Mouse (Mus musculus) heart, embryonic 16.5 days (tissue): ENCODE measurements around the gene 4930516K23Rik. TPM values are rescaled to one million over a fixed set of nuclear protein-coding genes. Genes with fewer than 3 reads are reported as not detected.

Source experiments
- ATAC-seq: fragments of 200-750 bp; cut with Nextera tagmentation; replicated peaks from 2 replicates; pipeline ENCODE4 v1.8.0; 2017; ENCODE audit warnings: moderate number of reproducible peaks; ENCODE audit not compliant: insufficient read depth, low FRiP score; ENCODE audit errors: extremely low read depth
- H3K27ac ChIP-seq: fragments of 300-500 bp; sonication (generic); 2 replicates; pipeline ENCODE4 v1.5.1; 2014; ENCODE audit warnings: mild to moderate bottlenecking, low read length, control low read depth, moderate library complexity
- H3K27me3 ChIP-seq: fragments of 300-500 bp; sonication (generic); 2 replicates; pipeline ENCODE4 v1.6.1; 2014; ENCODE audit warnings: low read length, mixed read lengths; ENCODE audit not compliant: control insufficient read depth, insufficient read depth
- H3K36me3 ChIP-seq: fragments of 300-500 bp; sonication (generic); 2 replicates; pipeline ENCODE4 v1.6.1; 2014; ENCODE audit not compliant: control insufficient read depth, insufficient read depth
- H3K4me1 ChIP-seq: fragments of 300-500 bp; sonication (generic); 2 replicates; pipeline ENCODE4 v1.6.1; 2014; ENCODE audit warnings: low read length, mixed read lengths; ENCODE audit not compliant: control insufficient read depth, insufficient read depth
- H3K4me2 ChIP-seq: fragments of 300-500 bp; sonication (generic); 2 replicates; pipeline ENCODE4 v1.6.1; 2014; ENCODE audit warnings: low read depth, mild to moderate bottlenecking, control low read depth, low read length
- H3K4me3 ChIP-seq: fragments of 300-500 bp; sonication (generic); 2 replicates; pipeline ENCODE4 v1.5.1; 2014; ENCODE audit warnings: mild to moderate bottlenecking, control low read depth, low read length
- H3K9ac ChIP-seq: fragments of 300-500 bp; sonication (generic); 2 replicates; pipeline ENCODE4 v1.6.1; 2014; ENCODE audit warnings: low read length, control low read depth
- H3K9me3 ChIP-seq: fragments of 300-500 bp; sonication (generic); replicated peaks from 2 replicates; pipeline ENCODE4 v1.6.1; 2016; ENCODE audit warnings: low read length; ENCODE audit not compliant: control insufficient read depth
- WGBS: fragments of 180-500 bp; shearing (Covaris S2); extraction: QIAGEN DNeasy Blood & Tissue Kit; methylation state at CpG from one replicate; pipeline ENCODE4 v1.1.7; 2014; 5-methylcytosine and 5-hydroxymethylcytosine counted together
- polyA plus RNA-seq: library from polyadenylated mRNA; unstranded; fragments of >200 nt; fragmentation: Nextera tagmentation; extraction: Ambion mirVana; gene quantifications from 2 replicates; pipeline ENCODE4 v1.2.1, GENCODE M21; 2015

The 4930516K23Rik gene
- polyA plus RNA-seq, 1 experiment from 2014 or later, result not detected

- Histone ChIP-seq H3K36me3 (no peaks in the 10 kb centered on the region), H3K4me3 (no peak overlapping the region), H3K27me3 (no peaks in the 10 kb centered on the region), H3K4me2 (no peak overlapping the region), H3K27ac (no peak overlapping the region), H3K9me3 (no peaks in the 10 kb centered on the region), H3K4me1 (no peaks in the 10 kb centered on the region), H3K9ac (no peak overlapping the region)
- WGBS, result 67% methylated on average over 3 of the region's 3 CpGs
- no peak for ATAC-seq
Observed at GRCm38 (mm10) chr7:104026978-104027377, 34.3 kb downstream of the 4930516K23Rik start.

- H3K4me1 ChIP-seq, result no peaks in the 10 kb centered on the region
- H3K4me2 ChIP-seq, result no peak within 1 kb of the TSS
- WGBS, result 69% methylated on average over 6 of the region's 6 CpGs
- H3K36me3 ChIP-seq, result no peaks in the 10 kb centered on the region
- no peak within 1 kb of the TSS for H3K4me3 ChIP-seq
- H3K9me3 ChIP-seq, result no peaks in the 10 kb centered on the region
- no peak within 1 kb of the TSS for H3K9ac ChIP-seq
- H3K27me3 ChIP-seq, result no peaks in the 10 kb centered on the region
- ATAC-seq, result no peak
- H3K27ac ChIP-seq, result no peak within 1 kb of the TSS
Observed at GRCm38 (mm10) chr7:104025473-104025872, 35.8 kb downstream of the 4930516K23Rik start, which contains the start of gene Olfr640. Gene Olfr640, minus strand, starts transcription at chr7:104025573.

- no peaks in the 10 kb centered on the region for H3K4me1 ChIP-seq
- H3K27me3 ChIP-seq, result no peaks in the 10 kb centered on the region
- H3K9me3 ChIP-seq, result no peaks in the 10 kb centered on the region
- H3K9ac ChIP-seq, result no peak overlapping the region
- H3K36me3 ChIP-seq, result no peaks in the 10 kb centered on the region
- no peak overlapping the region for H3K4me3 ChIP-seq
- 86% methylated on average over 6 of the region's 6 CpGs for WGBS
- no peak overlapping the region for H3K27ac ChIP-seq
- no peak for ATAC-seq
- no peak overlapping the region for H3K4me2 ChIP-seq
Observed at GRCm38 (mm10) chr7:104021651-104022050, 39.6 kb downstream of the 4930516K23Rik start.

GRCm38 (mm10) chr7:104018953-104019352 lies 42.3 kb downstream of the 4930516K23Rik start:
- Histone ChIP-seq H3K4me2 (no peak overlapping the region), H3K36me3 (no peaks in the 10 kb centered on the region), H3K4me1 (no peaks in the 10 kb centered on the region), H3K9me3 (no peaks in the 10 kb centered on the region), H3K27ac (no peak overlapping the region), H3K9ac (no peak overlapping the region), H3K27me3 (no peaks in the 10 kb centered on the region), H3K4me3 (no peak overlapping the region)
- WGBS, result 79% methylated on average over 1 of the region's 1 CpGs
- ATAC-seq, result no peak

- Histone ChIP-seq H3K27me3 (no peaks in the 10 kb centered on the region), H3K27ac (no peak within 1 kb of the TSS), H3K4me1 (no peaks in the 10 kb centered on the region), H3K9me3 (no peaks in the 10 kb centered on the region), H3K4me3 (no peak within 1 kb of the TSS), H3K9ac (no peak within 1 kb of the TSS), H3K4me2 (no peak within 1 kb of the TSS), H3K36me3 (no peaks in the 10 kb centered on the region)
- no peak for ATAC-seq
Observed at GRCm38 (mm10) chr7:104017203-104017602, 44.0 kb downstream of the 4930516K23Rik start, which contains the start of gene Olfr639. Gene Olfr639, minus strand, starts transcription at chr7:104017303.

Other genes starting within 250 kb of the 4930516K23Rik start
- gene Hbb-bt, start 247.4 kb downstream of the 4930516K23Rik start, polyA plus RNA-seq, result 7,811 and 8,208 TPM in 2 replicates
- 24,611 and 28,119 TPM in 2 replicates for gene Hbb-bs, start 233.3 kb downstream of the 4930516K23Rik start, polyA plus RNA-seq
- not detected in 2 replicates for gene Hbb-bh2, start 220.9 kb downstream of the 4930516K23Rik start, polyA plus RNA-seq
- 2.3 and 2.8 TPM in 2 replicates for gene Hbb-bh1, start 218.3 kb downstream of the 4930516K23Rik start, polyA plus RNA-seq
- gene Hbb-y, start 208.2 kb downstream of the 4930516K23Rik start, polyA plus RNA-seq, result 147 and 172 TPM in 2 replicates
- not detected in 2 replicates for gene Olfr66, start 175.2 kb downstream of the 4930516K23Rik start, polyA plus RNA-seq
- not detected in 2 replicates for gene Olfr64, start 167.0 kb downstream of the 4930516K23Rik start, polyA plus RNA-seq
- gene Olfr65, start 158.0 kb downstream of the 4930516K23Rik start, polyA plus RNA-seq, result not detected in 2 replicates
- not detected in 2 replicates for gene Olfr631, start 132.6 kb downstream of the 4930516K23Rik start, polyA plus RNA-seq
- not detected in 2 replicates for gene Olfr632, start 127.1 kb downstream of the 4930516K23Rik start, polyA plus RNA-seq
- not detected in 2 replicates for gene Olfr633, start 117.0 kb downstream of the 4930516K23Rik start, polyA plus RNA-seq
- not detected in 2 replicates for gene Olfr635, start 90.3 kb downstream of the 4930516K23Rik start, polyA plus RNA-seq
- not detected in 2 replicates for gene Olfr638, start 62.7 kb downstream of the 4930516K23Rik start, polyA plus RNA-seq
- gene Olfr639, start 44.1 kb downstream of the 4930516K23Rik start, polyA plus RNA-seq, result 0.03 TPM in 1 of 2 replicates, not detected in the other
- not detected in 2 replicates for gene Olfr640, start 35.9 kb downstream of the 4930516K23Rik start, polyA plus RNA-seq
- gene Olfr641, start 26.0 kb downstream of the 4930516K23Rik start, polyA plus RNA-seq, result not detected in 2 replicates
- not detected in 2 replicates for gene Olfr642, start 8.8 kb downstream of the 4930516K23Rik start, polyA plus RNA-seq
- not detected in 2 replicates for gene Olfr644, start 10.4 kb upstream of the 4930516K23Rik start, polyA plus RNA-seq
- gene Olfr645, start 24.0 kb upstream of the 4930516K23Rik start, polyA plus RNA-seq, result not detected in 2 replicates
- not detected in 2 replicates for gene Olfr646, start 43.4 kb upstream of the 4930516K23Rik start, polyA plus RNA-seq
- not detected in 2 replicates for gene Ubqln5, start 68.4 kb upstream of the 4930516K23Rik start, polyA plus RNA-seq
- not detected in 2 replicates for gene Olfr643, start 76.0 kb upstream of the 4930516K23Rik start, polyA plus RNA-seq
- gene Ubqln3, start 81.8 kb upstream of the 4930516K23Rik start, polyA plus RNA-seq, result not detected in 2 replicates
- not detected in 2 replicates for gene Ubqlnl, start 89.1 kb upstream of the 4930516K23Rik start, polyA plus RNA-seq
- 0.08 TPM in 1 of 2 replicates, not detected in the other for gene Olfm5, start 103.4 kb upstream of the 4930516K23Rik start, polyA plus RNA-seq
- gene Olfr648, start 121.9 kb upstream of the 4930516K23Rik start, polyA plus RNA-seq, result 0.17 and 0.24 TPM in 2 replicates
- not detected in 2 replicates for gene Olfr649, start 134.5 kb upstream of the 4930516K23Rik start, polyA plus RNA-seq
- 0.97 and 1.4 TPM in 2 replicates for gene Trim6, start 157.3 kb upstream of the 4930516K23Rik start, polyA plus RNA-seq
- 3.0 and 4.3 TPM in 2 replicates for gene Trim34a, start 183.0 kb upstream of the 4930516K23Rik start, polyA plus RNA-seq
- gene Trim5, start 226.6 kb upstream of the 4930516K23Rik start, polyA plus RNA-seq, result 0.68 and 0.74 TPM in 2 replicates